Mouse (Mus musculus) ovary, postnatal 10 days (tissue): ENCODE measurements around the gene Tab1.

Experiments used
- DNase-seq: peaks from one replicate; pipeline ENCODE4 v3.0.0; 2022; ENCODE audit warnings: low spot score

The Tab1 gene

GRCm38 (mm10) chr15:80132993-80133586 is at the start of gene Tab1:
Gene Tab1, plus strand, starts transcription at chr15:80133127.
- peak; percentile 88 for DNase-seq

DNA sequence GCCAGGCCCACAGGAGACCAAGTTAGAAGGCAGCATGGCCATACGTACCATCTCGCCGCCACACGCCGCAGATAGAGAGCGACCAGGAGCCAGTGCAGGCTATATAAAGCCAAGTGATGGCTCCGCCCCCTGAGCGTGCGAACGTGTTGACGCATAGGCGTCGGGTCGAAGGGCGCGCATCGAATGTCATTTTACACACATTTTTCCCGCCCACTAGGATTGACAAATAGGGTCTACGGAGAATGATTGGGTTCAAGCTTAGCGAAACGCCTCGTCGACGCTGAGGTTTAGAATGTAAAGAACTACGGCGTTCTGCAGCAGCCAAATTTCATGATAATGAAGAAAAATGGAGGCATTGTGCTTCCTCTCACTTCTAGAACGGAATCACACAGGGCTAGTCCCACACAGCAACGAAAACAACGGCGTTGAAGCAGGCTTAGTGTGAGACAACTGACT is 49.6 kb upstream of the Tab1 start:
- DNase-seq, result peak; percentile 94

- DNase-seq, result no peak
Observed at GRCm38 (mm10) chr15:80083740-80084139, 49.2 kb upstream of the Tab1 start.

DNA sequence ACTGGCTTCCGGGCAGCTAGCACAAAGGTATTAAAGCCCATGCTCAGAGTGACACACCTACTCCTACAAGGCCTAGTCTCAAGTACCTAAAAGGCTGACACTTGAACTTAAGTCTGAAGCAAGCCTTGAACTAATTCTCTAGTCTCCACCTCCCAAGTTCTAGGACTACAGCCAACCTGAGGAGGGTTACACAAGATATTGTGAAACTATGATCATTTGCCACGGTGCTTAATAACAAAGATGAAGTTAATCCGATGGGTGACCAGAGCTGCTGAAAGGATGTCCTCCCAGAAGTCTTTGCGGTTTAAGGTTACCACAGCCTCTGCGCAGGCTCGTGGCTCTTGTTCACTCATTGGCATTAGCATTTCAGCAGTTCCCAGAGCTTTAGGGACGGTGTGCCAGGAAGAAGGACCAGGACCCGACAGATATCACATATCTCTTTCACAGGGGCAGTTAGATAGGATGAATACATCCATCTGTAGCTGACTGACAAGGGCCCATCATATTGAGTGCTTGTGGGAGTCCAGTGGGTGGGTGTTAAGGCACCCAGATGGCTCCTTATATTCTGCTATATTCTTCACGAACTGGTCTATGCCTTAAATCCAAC is 45.4 kb upstream of the Tab1 start:
- DNase-seq, result no peak

DNA sequence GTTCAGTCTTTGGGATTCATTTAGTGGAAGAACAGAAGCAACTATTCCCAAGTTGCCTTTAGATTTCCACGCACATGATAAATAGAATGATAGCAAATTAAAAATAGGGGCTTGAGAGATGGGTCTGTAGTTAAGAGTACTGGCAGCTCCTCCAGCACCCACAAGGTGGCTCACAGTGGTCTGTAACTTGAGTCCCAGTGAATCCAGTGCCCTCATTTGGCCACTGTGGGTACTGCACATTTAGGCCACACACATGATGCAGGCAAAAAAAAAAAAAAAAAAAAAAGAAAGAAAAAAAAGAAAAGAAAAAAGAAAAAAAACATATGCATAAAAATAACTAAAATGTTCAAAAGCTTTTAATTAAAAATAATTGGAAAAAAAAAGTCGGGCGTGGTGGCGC is 44.3 kb upstream of the Tab1 start:
- DNase-seq, result peak; percentile 68

DNA sequence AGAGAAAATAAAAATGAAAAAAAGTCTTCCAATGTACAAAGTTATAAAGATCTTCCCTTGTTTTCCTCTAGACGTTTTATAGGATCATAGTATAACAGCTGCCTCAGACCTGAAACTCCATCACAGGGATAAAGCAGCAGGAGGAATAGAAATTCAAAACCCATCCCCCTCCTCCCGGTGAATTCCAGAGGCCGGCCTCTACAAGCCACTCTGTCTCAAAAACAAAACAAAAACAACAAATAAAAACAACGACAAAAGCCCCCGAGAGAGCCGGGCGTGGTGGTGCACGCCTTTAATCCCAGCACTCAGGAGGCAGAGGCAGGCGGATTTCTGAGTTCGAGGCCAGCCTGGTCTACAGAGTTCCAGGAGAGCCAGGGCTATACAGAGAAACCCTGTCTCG is 42.8 kb upstream of the Tab1 start:
- DNase-seq, result no peak

DNA sequence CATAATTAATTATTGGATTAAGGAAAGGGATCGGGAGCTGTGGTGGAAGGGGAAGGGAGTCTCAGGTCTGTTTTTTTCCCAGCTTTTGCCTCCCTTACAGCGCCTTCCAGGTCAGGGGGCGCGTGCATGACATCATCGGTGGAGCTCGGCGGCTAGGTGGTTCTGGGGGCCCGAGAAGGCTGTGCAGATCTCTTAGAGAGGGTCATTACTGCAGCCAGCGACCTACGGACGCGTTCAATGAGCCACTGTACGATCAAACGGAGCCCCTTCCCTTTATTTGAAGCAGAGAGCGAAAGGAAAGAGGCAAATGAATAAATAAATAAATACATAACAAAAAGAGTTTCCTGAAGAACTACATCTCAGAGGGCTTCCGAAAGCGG is 42.2 kb upstream of the Tab1 start:
- DNase-seq, result no peak

DNA sequence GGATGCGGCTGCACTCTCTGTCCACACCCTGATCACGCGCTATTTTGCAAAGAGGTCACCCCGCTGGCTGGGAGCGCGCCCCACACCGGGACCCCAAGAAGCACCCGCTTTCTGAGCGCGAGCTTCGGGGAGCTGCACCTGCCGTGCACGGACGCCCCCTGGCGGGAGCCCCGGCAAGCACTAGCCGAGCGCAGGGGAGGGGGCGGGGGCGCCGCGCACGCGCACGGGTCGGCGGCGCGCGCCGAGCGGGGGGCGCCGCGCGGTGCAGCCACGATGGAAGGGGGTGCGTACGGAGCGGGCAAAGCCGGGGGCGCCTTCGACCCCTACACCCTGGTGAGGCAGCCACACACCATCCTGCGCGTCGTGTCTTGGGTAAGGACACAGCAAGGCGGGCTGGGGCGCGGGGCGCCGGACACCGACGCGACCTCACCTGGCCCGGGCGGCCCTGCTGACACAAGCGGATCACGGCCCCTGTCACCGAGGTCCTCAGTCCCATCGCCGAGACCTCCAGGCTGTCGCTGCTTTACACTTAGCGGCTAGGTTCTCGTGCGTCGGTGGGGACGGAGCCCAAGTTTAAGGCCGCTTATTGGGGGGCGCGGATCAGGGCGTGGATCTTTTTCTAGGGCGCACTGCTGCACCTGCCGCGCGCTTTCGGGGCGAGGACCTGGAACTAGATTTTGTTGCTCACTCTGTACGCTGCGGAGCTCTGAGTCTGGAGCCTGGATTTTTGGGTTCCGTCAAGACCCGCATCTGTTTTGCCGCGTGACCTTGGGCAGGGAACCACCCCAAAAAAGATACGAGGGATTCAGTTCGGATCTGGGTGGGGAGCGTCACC is 41.6 kb upstream of the Tab1 start, which contains the start of the genes Syngr1 and Rpl3:
TSS of gene Syngr1 (plus strand) at position 214 of the 835 bp plus-strand sequence.
TSS of gene Rpl3 (minus strand) at position 748 of the 835 bp plus-strand sequence.
- DNase-seq, result peak; percentile 50

GRCm38 (mm10) chr15:80092041-80092441 is 40.9 kb upstream of the Tab1 start:
- no peak for DNase-seq

DNA sequence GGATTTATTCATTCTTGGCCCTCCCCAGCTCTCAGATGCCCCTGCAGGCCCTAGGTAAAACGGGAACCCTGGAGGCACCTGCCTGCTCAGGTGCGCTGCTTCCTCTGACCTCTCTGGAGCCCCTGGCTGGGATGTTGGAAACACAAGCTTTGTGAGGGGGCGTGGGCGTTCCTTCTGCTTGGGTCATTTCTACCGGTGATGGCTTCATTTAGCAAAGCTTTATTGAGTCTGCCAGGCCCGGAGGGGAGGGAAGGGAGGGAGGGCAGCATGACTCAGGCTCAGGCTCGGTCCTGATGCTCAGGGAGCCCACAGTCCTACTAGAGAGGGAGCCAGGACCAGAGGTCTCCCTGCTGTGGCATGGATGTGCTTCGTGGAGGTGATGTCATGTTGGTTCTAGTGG is 40.3 kb upstream of the Tab1 start:
- no peak for DNase-seq

- DNase-seq, result no peak
Observed at GRCm38 (mm10) chr15:80094201-80094600, 38.7 kb upstream of the Tab1 start.

GRCm38 (mm10) chr15:80095596-80095995 is 37.3 kb upstream of the Tab1 start:
- DNase-seq, result no peak

- no peak for DNase-seq
Observed at GRCm38 (mm10) chr15:80096406-80096805, 36.5 kb upstream of the Tab1 start.

DNA sequence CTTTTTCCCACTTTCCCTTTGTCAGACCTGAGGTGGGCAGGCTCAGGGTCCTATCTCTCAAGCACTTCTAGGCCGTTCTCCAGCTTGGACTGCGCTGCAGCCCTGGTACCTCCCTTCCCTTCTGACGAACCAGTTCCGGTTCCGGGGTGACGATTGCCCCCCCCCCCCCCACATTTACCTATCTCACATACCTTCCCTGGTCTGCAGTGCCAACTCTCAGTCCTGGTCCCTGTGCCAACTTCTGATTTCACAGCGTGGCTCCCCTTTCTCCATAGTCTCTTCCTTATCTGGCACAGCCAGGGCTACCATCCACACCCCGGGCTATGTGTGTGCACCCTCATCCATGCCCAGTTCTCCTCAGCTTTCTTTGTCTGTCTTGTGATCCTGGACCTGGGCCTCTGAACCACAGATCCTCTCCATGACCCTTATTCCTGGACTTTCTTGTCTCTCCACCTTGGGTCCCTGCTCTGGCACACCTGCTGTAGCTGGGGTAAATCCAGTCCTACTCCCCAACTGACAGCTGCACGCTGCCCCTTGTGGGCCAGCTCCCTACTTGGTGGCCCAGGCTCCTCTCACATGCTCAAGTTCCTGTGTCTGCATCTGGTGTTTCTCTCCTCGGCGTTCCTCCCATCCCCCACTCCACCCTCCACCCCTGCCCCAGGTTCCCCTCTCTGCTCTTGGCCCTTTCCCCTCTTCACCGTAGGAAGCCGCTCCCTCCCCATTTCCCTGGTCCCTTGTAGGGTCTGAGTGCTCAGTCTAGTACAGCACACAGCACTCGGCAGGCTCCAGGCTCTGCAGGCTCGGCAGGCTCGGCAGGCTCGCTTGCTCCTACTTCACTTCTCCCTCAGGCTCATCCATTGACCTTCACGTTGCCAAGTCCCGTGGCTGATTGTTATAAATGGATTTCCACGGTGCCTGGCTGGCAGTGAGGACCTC is 35.7 kb upstream of the Tab1 start:
- DNase-seq, result no peak

DNA sequence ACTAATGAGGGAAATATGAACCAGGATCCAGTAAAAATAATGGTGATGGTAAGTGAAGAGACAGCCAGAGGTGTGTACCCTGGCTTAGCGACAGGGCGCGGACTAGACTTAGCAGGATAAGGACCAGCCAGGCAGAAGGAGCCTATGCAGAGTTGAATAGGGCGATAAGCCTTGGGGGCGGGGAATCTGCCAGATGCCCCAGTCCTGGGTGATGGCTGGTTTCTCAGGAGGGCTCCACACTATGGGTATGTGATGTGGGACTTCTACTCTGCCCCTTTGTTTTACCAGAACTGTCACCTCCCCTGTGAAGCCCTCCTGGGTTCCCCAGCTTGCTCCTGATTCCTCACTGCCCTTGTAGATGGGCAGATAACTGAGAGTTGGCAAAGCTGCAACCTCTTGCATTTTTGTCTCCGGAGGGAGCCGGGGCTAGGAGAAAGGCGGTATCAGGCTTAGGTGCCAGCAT is 34.9 kb upstream of the Tab1 start:
- DNase-seq, result no peak

DNA sequence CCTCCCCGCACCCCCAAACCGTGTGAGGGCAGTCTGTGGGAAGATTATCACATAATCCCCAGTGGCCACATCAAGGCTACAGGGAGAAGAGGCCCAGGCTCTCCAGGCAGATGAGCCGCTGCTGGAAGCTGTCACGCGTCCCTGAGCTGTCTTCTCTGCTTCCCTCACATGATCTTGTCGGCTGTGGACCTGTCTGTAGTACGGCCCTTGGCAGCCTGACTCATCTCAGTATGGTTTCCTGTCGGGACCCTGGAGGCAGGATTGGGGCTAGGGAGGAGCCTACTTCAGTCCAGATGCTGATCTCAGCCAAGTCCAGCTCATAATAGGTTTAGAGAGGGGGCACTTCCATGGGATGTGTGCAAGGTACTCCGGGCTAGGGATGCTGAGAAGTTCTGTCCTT is 34.1 kb upstream of the Tab1 start:
- no peak for DNase-seq

GRCm38 (mm10) chr15:80099477-80099876 is 33.5 kb upstream of the Tab1 start:
- DNase-seq, result no peak

DNA sequence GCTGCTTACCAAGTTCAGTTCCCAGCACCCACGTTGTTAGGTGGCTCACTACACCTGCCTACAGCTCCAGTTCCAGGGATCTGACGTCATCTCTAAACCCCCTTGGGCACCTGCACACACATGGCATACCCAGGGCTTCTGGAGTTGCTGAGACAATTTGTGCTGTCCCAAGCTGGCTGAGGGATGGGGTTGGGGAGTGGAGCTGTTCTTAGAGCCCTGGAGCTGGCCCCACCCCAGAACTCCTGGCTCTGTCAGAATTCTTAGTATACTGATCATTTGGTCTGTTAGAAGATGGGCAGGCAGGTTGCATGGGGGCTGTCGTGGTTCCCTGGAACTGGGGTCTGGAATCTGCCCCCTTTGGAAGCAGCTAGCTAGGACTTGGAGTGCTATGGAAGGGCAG is 32.7 kb upstream of the Tab1 start:
- no peak for DNase-seq

DNA sequence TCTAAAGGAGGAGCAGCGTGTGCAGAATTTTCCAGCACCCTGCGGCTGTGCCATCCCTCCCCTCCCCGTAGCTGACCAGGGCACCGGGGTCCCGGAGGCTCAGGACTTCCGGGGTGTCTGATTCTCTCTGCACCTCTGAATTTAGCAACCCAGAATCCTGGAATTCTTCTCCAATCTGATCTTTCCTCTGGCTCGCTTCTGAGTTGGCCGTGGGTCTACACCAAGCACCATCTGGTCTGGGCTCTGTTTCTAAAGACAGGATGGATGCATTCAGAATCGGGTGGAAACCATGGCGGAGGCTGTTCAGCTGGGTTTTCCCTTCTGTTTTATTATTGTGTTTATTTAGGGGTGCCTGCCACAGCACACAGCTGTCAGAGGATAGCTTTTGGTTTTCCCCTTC is 32.1 kb upstream of the Tab1 start:
- no peak for DNase-seq

DNA sequence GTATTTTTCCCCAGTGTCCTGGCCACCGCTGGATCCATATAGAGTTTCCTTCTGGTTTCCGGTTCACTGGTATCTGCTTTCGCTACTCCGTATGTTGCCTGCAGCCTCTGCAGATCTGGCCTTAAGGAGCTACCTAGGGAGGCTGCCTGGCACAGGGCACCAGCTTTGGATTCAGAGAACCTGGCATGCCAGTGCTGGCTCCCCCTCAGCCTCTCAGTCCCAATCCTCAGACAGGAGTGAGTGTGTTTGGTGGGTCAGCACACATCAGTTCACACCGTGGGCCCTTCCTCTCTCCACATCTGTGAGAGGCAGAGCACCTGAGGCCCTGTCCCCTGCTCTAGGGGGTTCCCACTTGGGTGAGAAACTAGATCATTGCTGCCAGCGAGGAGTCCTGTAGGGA is 31.4 kb upstream of the Tab1 start:
- DNase-seq, result no peak

DNA sequence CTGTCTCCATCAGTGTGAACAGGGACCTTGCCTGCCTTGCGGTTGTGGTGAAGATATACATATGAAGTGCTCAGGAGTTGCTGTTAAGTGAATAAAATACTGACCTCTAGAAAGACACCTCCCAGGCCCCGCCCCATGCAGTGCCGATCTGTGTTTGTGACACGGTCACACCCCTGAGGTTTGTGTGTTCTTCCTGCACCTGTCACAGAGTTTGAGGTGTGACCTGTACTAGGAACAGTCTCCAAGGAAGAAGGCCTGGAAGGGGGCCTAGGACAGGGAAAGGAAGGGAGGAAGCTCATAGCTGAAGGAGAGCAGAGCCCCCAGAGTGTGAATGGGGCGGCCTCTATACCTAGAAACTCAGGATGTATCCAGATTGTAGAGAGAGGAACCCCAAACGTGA is 30.4 kb upstream of the Tab1 start:
- DNase-seq, result no peak
